Mouse (Mus musculus): ENCODE measurements around the gene Fam131c. TPM values are rescaled to one million over a fixed set of nuclear protein-coding genes. Genes with fewer than 3 reads are reported as not detected.

Gene Fam131c
- 44.3 and 49.8 TPM in 2 replicates for polyA plus RNA-seq (2015; fragmentation: Nextera tagmentation; extraction: Ambion mirVana)

- H3K4me3 ChIP-seq (ENCODE audit: low read length): peak within 1 kb of the TSS; percentile 66
- peaks cover 15% of the 10 kb centered on the region for H3K27me3 ChIP-seq (replicated peaks; ENCODE audit: control insufficient read depth, insufficient read depth, low read length)
- peak within 1 kb of the TSS; percentile 82 for H3K4me2 ChIP-seq (ENCODE audit: low read length)
- no peaks in the 10 kb centered on the region for H3K9me3 ChIP-seq (ENCODE audit: control insufficient read depth, low read length)
- under 1% methylated on average over 45 of the region's 71 CpGs for WGBS
- peak within 1 kb of the TSS; percentile 81 for H3K9ac ChIP-seq (ENCODE audit: low read depth, low read length)
- H3K36me3 ChIP-seq (ENCODE audit: control insufficient read depth, insufficient read depth, low read length): no peaks in the 10 kb centered on the region
- ATAC-seq: peak; percentile 66
- H3K27ac ChIP-seq (ENCODE audit: low read depth, low read length): peak within 1 kb of the TSS; percentile 16; the same call in 1 of the 2 replicates
- peaks cover 7% of the 10 kb centered on the region; the same call in 1 of the 2 replicates for H3K4me1 ChIP-seq (ENCODE audit: control insufficient read depth, insufficient read depth, low read depth, low read length)
Measured at GRCm38 (mm10) chr4:141367997-141368791, at the start of gene Fam131c. Gene Fam131c, plus strand, starts transcription at chr4:141368220.

DNA sequence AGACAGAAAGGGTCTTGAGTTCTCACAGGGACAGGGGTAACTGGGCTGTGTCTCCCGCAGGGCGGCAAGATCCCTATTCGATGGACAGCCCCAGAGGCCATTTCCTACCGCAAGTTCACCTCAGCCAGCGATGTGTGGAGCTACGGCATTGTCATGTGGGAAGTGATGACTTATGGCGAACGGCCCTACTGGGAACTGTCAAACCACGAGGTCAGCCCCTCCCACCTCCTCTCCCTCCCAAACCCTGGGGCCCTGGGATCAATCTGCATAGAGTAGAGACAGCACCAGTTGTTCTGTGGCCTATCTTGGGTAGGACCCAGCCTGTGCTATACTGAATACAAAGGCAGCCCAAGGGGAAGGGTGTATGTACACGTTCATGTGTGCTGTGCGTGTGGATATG, 45.5 kb upstream of the Fam131c start:
- Histone ChIP-seq H3K27ac (ENCODE audit: low read depth, low read length) (no peak overlapping the region), H3K4me1 (ENCODE audit: control insufficient read depth, insufficient read depth, low read depth, low read length) (no peaks in the 10 kb centered on the region), H3K4me3 (ENCODE audit: low read length) (no peak overlapping the region), H3K9ac (ENCODE audit: low read depth, low read length) (no peak overlapping the region), H3K4me2 (ENCODE audit: low read length) (no peak overlapping the region), H3K36me3 (ENCODE audit: control insufficient read depth, insufficient read depth, low read length) (no peaks in the 10 kb centered on the region), H3K9me3 (ENCODE audit: control insufficient read depth, low read length) (no peaks in the 10 kb centered on the region), H3K27me3 (replicated peaks; ENCODE audit: control insufficient read depth, insufficient read depth, low read length) (no peaks in the 10 kb centered on the region)
- WGBS: 85% methylated on average over 11 of the region's 11 CpGs
- ATAC-seq: no peak

DNA sequence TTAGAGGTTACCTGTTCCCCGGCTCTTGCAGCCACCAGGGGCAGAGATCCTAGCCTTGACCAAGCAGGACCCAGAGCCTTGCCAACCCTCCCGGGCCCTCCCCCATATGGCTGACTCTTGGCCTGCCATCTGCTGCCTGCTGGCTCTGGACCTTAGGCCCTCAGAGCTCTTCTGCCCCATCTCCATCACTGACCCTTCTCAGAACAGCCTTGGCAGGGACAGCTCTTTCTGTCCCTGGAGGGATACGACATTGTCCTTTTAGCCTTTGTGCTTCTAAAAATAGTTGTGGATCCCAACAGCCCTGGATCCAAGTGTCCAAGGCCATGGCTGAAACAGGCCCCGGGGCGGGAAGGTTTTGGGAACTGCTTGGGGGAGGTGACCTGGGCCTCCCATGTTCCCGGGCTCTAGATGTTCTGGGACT, 43.2 kb upstream of the Fam131c start:
- H3K36me3 ChIP-seq (ENCODE audit: control insufficient read depth, insufficient read depth, low read length): no peaks in the 10 kb centered on the region
- H3K9me3 ChIP-seq (ENCODE audit: control insufficient read depth, low read length): no peaks in the 10 kb centered on the region
- H3K27ac ChIP-seq (ENCODE audit: low read depth, low read length): no peak overlapping the region
- no peak overlapping the region for H3K4me2 ChIP-seq (ENCODE audit: low read length)
- no peak overlapping the region for H3K4me3 ChIP-seq (ENCODE audit: low read length)
- H3K4me1 ChIP-seq (ENCODE audit: control insufficient read depth, insufficient read depth, low read depth, low read length): no peaks in the 10 kb centered on the region
- ATAC-seq: no peak
- 89% methylated on average over 6 of the region's 6 CpGs for WGBS
- H3K27me3 ChIP-seq (replicated peaks; ENCODE audit: control insufficient read depth, insufficient read depth, low read length): no peaks in the 10 kb centered on the region
- no peak overlapping the region for H3K9ac ChIP-seq (ENCODE audit: low read depth, low read length)

- ATAC-seq: no peak
- Histone ChIP-seq H3K9me3 (ENCODE audit: control insufficient read depth, low read length) (no peaks in the 10 kb centered on the region), H3K4me2 (ENCODE audit: low read length) (no peak overlapping the region), H3K9ac (ENCODE audit: low read depth, low read length) (no peak overlapping the region), H3K27me3 (replicated peaks; ENCODE audit: control insufficient read depth, insufficient read depth, low read length) (no peaks in the 10 kb centered on the region), H3K4me1 (ENCODE audit: control insufficient read depth, insufficient read depth, low read depth, low read length) (no peaks in the 10 kb centered on the region), H3K36me3 (ENCODE audit: control insufficient read depth, insufficient read depth, low read length) (no peaks in the 10 kb centered on the region), H3K27ac (ENCODE audit: low read depth, low read length) (no peak overlapping the region), H3K4me3 (ENCODE audit: low read length) (no peak overlapping the region)
- WGBS: 77% methylated on average over 15 of the region's 15 CpGs
Measured at GRCm38 (mm10) chr4:141325636-141326035, 42.4 kb upstream of the Fam131c start.

DNA sequence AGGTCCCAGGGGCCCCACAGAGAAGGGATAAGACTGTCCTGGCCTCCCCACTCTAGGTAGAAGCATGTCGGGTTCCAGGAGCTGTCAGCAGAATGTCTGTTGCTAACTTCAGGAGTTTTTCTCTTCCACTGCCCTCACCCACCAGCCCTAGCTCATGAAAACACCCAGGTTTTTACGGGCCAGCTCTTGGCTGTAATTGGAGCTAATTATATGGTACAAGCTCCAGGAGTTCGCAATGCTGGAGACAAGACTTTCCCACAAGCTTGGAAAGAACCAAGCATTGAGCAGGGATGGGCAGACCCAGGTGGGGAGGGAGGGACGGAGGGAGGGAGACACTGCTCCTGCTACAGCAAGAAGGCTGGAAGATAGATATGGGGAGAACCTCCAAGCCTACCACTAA, 40.9 kb upstream of the Fam131c start:
- H3K9ac ChIP-seq (ENCODE audit: low read depth, low read length): no peak overlapping the region
- H3K36me3 ChIP-seq (ENCODE audit: control insufficient read depth, insufficient read depth, low read length): no peaks in the 10 kb centered on the region
- 86% methylated on average over 4 of the region's 4 CpGs for WGBS
- H3K4me2 ChIP-seq (ENCODE audit: low read length): no peak overlapping the region
- no peak overlapping the region for H3K4me3 ChIP-seq (ENCODE audit: low read length)
- H3K9me3 ChIP-seq (ENCODE audit: control insufficient read depth, low read length): no peaks in the 10 kb centered on the region
- ATAC-seq: no peak
- H3K27ac ChIP-seq (ENCODE audit: low read depth, low read length): no peak overlapping the region
- H3K27me3 ChIP-seq (replicated peaks; ENCODE audit: control insufficient read depth, insufficient read depth, low read length): no peaks in the 10 kb centered on the region
- no peaks in the 10 kb centered on the region for H3K4me1 ChIP-seq (ENCODE audit: control insufficient read depth, insufficient read depth, low read depth, low read length)

DNA sequence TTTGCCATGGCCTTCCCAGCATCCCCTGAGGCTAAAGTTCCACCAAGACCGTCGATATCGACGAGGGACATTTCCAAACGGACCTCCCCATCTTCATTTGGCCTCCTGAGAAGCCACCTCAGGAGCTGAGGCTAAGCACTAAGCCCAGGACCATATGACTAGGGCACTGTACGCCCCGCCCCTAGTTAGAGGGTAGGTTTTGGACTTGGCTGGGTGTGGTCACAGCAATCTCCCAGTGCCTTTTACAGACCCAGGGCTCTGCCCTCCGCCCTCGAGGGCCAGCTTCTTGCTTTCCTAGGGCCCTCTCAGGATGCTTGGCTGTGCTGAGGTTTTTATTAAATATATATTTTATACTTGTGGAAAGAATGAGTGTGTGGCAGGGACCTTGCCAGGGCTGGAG, 39.3 kb upstream of the Fam131c start:
- 89% methylated on average over 9 of the region's 9 CpGs for WGBS
- Histone ChIP-seq H3K4me2 (ENCODE audit: low read length) (no peak overlapping the region), H3K4me3 (ENCODE audit: low read length) (no peak overlapping the region), H3K9ac (ENCODE audit: low read depth, low read length) (no peak overlapping the region), H3K4me1 (ENCODE audit: control insufficient read depth, insufficient read depth, low read depth, low read length) (no peaks in the 10 kb centered on the region), H3K27me3 (replicated peaks; ENCODE audit: control insufficient read depth, insufficient read depth, low read length) (no peaks in the 10 kb centered on the region), H3K27ac (ENCODE audit: low read depth, low read length) (no peak overlapping the region), H3K9me3 (ENCODE audit: control insufficient read depth, low read length) (no peaks in the 10 kb centered on the region), H3K36me3 (ENCODE audit: control insufficient read depth, insufficient read depth, low read length) (no peaks in the 10 kb centered on the region)
- no peak for ATAC-seq

- 68% methylated on average over 12 of the region's 12 CpGs for WGBS
- Histone ChIP-seq H3K9ac (ENCODE audit: low read depth, low read length) (no peak overlapping the region), H3K4me3 (ENCODE audit: low read length) (no peak overlapping the region), H3K27me3 (replicated peaks; ENCODE audit: control insufficient read depth, insufficient read depth, low read length) (no peaks in the 10 kb centered on the region), H3K4me2 (ENCODE audit: low read length) (no peak overlapping the region), H3K27ac (ENCODE audit: low read depth, low read length) (no peak overlapping the region), H3K9me3 (ENCODE audit: control insufficient read depth, low read length) (no peaks in the 10 kb centered on the region), H3K4me1 (ENCODE audit: control insufficient read depth, insufficient read depth, low read depth, low read length) (peaks cover 5% of the 10 kb centered on the region; the same call in 1 of the 2 replicates), H3K36me3 (ENCODE audit: control insufficient read depth, insufficient read depth, low read length) (no peaks in the 10 kb centered on the region)
- no peak for ATAC-seq
Measured at GRCm38 (mm10) chr4:141329968-141330367, 38.1 kb upstream of the Fam131c start.

GRCm38 (mm10) chr4:141331446-141331845, 36.6 kb upstream of the Fam131c start:
- no peaks in the 10 kb centered on the region for H3K27me3 ChIP-seq (replicated peaks; ENCODE audit: control insufficient read depth, insufficient read depth, low read length)
- WGBS: 97% methylated on average over 2 of the region's 2 CpGs
- H3K36me3 ChIP-seq (ENCODE audit: control insufficient read depth, insufficient read depth, low read length): no peaks in the 10 kb centered on the region
- no peak overlapping the region for H3K27ac ChIP-seq (ENCODE audit: low read depth, low read length)
- peaks cover 9% of the 10 kb centered on the region; the same call in 1 of the 2 replicates for H3K4me1 ChIP-seq (ENCODE audit: control insufficient read depth, insufficient read depth, low read depth, low read length)
- ATAC-seq: no peak
- no peak overlapping the region for H3K9ac ChIP-seq (ENCODE audit: low read depth, low read length)
- no peak overlapping the region for H3K4me3 ChIP-seq (ENCODE audit: low read length)
- no peaks in the 10 kb centered on the region for H3K9me3 ChIP-seq (ENCODE audit: control insufficient read depth, low read length)
- H3K4me2 ChIP-seq (ENCODE audit: low read length): no peak overlapping the region

DNA sequence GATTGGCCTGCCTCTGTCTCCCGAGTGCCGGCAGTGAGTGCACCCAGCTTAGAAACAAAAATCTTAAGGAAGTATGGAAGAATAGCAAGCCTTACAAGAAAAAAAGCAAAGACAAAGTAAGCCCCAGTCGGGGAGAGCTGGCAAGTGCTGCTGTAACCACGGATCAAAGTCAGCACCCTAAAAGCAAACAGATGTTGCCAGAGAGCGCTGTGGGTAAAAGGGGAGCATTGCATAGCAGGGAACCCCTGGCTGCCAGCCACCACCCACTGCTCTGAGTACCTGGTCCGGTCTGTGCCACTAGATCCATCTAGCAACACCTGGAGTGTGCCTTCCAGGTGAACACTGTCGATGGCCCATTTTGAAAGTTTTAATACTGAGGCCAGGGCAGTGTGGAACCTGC, 35.8 kb upstream of the Fam131c start:
- 83% methylated on average over 7 of the region's 7 CpGs for WGBS
- no peaks in the 10 kb centered on the region for H3K27me3 ChIP-seq (replicated peaks; ENCODE audit: control insufficient read depth, insufficient read depth, low read length)

More for the DNA sequence above, 35.8 kb upstream of the Fam131c start:
- Histone ChIP-seq H3K9ac (ENCODE audit: low read depth, low read length) (no peak overlapping the region), H3K4me2 (ENCODE audit: low read length) (no peak overlapping the region), H3K36me3 (ENCODE audit: control insufficient read depth, insufficient read depth, low read length) (no peaks in the 10 kb centered on the region), H3K4me3 (ENCODE audit: low read length) (no peak overlapping the region), H3K9me3 (ENCODE audit: control insufficient read depth, low read length) (no peaks in the 10 kb centered on the region), H3K27ac (ENCODE audit: low read depth, low read length) (no peak overlapping the region), H3K4me1 (ENCODE audit: control insufficient read depth, insufficient read depth, low read depth, low read length) (peaks cover 9% of the 10 kb centered on the region; the same call in 1 of the 2 replicates)
- ATAC-seq: no peak
